Mouse (Mus musculus) embryonic facial prominence, embryonic 14.5 days (tissue): Measurements from ENCODE around the gene Grin2d. TPM values are rescaled to one million over a fixed set of nuclear protein-coding genes. Genes with fewer than 3 reads are reported as not detected.

Source experiments
- ATAC-seq: fragments of 200-750 bp; cut with Nextera tagmentation; 2 replicates; pipeline ENCODE4 v1.8.0; 2017; ENCODE audit warnings: low read depth, moderate number of reproducible peaks, moderate TSS enrichment
- DNase-seq: peaks from one replicate; pipeline ENCODE4 v3.0.0-alpha.2; 2015; ENCODE audit warnings: low spot score
- H3K27ac ChIP-seq: fragments of 300-500 bp; sonication (generic); replicated peaks from 2 replicates; pipeline ENCODE4 v1.5.1; 2014; ENCODE audit warnings: low read depth, mild to moderate bottlenecking, low read length, moderate library complexity
- H3K27me3 ChIP-seq: fragments of 300-500 bp; sonication (generic); replicated peaks from 2 replicates; pipeline ENCODE4 v1.6.1; 2014; ENCODE audit warnings: low read length; ENCODE audit not compliant: control insufficient read depth, insufficient read depth
- H3K36me3 ChIP-seq: fragments of 300-500 bp; sonication (generic); 2 replicates; pipeline ENCODE4 v1.6.1; 2014; ENCODE audit warnings: low read length, mixed read lengths; ENCODE audit not compliant: control insufficient read depth, insufficient read depth
- H3K4me1 ChIP-seq: fragments of 300-500 bp; sonication (generic); 2 replicates; pipeline ENCODE4 v1.6.1; 2014; ENCODE audit warnings: antibody characterized with exemption, low read length; ENCODE audit not compliant: control insufficient read depth, insufficient read depth
- H3K4me2 ChIP-seq: fragments of 300-500 bp; sonication (generic); 2 replicates; pipeline ENCODE4 v1.6.1; 2014; ENCODE audit warnings: low read depth, mild to moderate bottlenecking, low read length, moderate library complexity, mixed read lengths
- H3K4me3 ChIP-seq: fragments of 300-500 bp; sonication (generic); 2 replicates; pipeline ENCODE4 v1.5.1; 2014; ENCODE audit warnings: low read depth, mild to moderate bottlenecking, low read length
- H3K9ac ChIP-seq: fragments of 300-500 bp; sonication (generic); 2 replicates; pipeline ENCODE4 v1.6.1; 2014; ENCODE audit warnings: low read depth, mild to moderate bottlenecking, low read length, moderate library complexity, mixed read lengths
- H3K9me3 ChIP-seq: fragments of 300-500 bp; sonication (generic); 2 replicates; pipeline ENCODE4 v1.6.1; 2016; ENCODE audit warnings: low read length; ENCODE audit not compliant: control insufficient read depth
- WGBS: fragments of 180-500 bp; shearing (Covaris S2); extraction: QIAGEN DNeasy Blood & Tissue Kit; methylation state at CpG from one replicate; pipeline ENCODE4 v1.1.7; 2014; 5-methylcytosine and 5-hydroxymethylcytosine counted together
- polyA plus RNA-seq: library from polyadenylated mRNA; unstranded; fragments of >200 nt; fragmentation: Nextera tagmentation; extraction: Ambion mirVana; gene quantifications from 2 replicates; pipeline ENCODE4 v1.2.1, GENCODE M21; 2014

The Grin2d gene
- polyA plus RNA-seq, 1 experiment from 2014 or later: 1.0 TPM

GRCm38 (mm10) chr7:45800001-45800400, 78.2 kb downstream of the Grin2d start:
- H3K36me3 ChIP-seq: peaks cover 7% of the 10 kb centered on the region; the same call in 1 of the 2 replicates
- no peak for ATAC-seq
- H3K27me3 ChIP-seq: peaks cover 29% of the 10 kb centered on the region
- H3K4me2 ChIP-seq: peak overlapping the region; percentile 43
- H3K4me3 ChIP-seq: peak overlapping the region; percentile 18; the same call in 1 of the 2 replicates
- no peak for DNase-seq
- WGBS: 37% methylated on average over 7 of the region's 7 CpGs
- no peak overlapping the region for H3K27ac ChIP-seq
- peaks cover 9% of the 10 kb centered on the region; the same call in 1 of the 2 replicates for H3K4me1 ChIP-seq
- H3K9me3 ChIP-seq: no peaks in the 10 kb centered on the region
- H3K9ac ChIP-seq: peak overlapping the region; percentile 14; the same call in 1 of the 2 replicates

- H3K27me3 ChIP-seq: peaks cover 29% of the 10 kb centered on the region
- H3K27ac ChIP-seq: no peak overlapping the region
- H3K4me1 ChIP-seq: peaks cover 9% of the 10 kb centered on the region; the same call in 1 of the 2 replicates
- peak overlapping the region; percentile 66; the same call in 1 of the 2 replicates for H3K9ac ChIP-seq
- WGBS: 54% methylated on average over 7 of the region's 7 CpGs
- peak overlapping the region; percentile 49 for H3K4me3 ChIP-seq
- peaks cover 17% of the 10 kb centered on the region; the same call in 1 of the 2 replicates for H3K36me3 ChIP-seq
- DNase-seq (no peak), ATAC-seq (no peak)
- no peaks in the 10 kb centered on the region for H3K9me3 ChIP-seq
- H3K4me2 ChIP-seq: peak overlapping the region; percentile 82
Observed at GRCm38 (mm10) chr7:45798931-45799330, 79.2 kb downstream of the Grin2d start.

- H3K4me3 ChIP-seq: peak overlapping the region; percentile 49
- H3K27ac ChIP-seq: no peak overlapping the region
- ATAC-seq: no peak
- no peak for DNase-seq
- peaks cover 9% of the 10 kb centered on the region; the same call in 1 of the 2 replicates for H3K4me1 ChIP-seq
- WGBS: 2% methylated on average over 11 of the region's 19 CpGs
- H3K9me3 ChIP-seq: no peaks in the 10 kb centered on the region
- H3K36me3 ChIP-seq: peaks cover 22% of the 10 kb centered on the region; the same call in 1 of the 2 replicates
- peak overlapping the region; percentile 66 for H3K9ac ChIP-seq
- peaks cover 29% of the 10 kb centered on the region for H3K27me3 ChIP-seq
- H3K4me2 ChIP-seq: peak overlapping the region; percentile 82
Observed at GRCm38 (mm10) chr7:45798511-45798836, 79.7 kb downstream of the Grin2d start.

- peak overlapping the region; percentile 82 for H3K4me2 ChIP-seq
- H3K9me3 ChIP-seq: no peaks in the 10 kb centered on the region
- H3K9ac ChIP-seq: peak overlapping the region; percentile 66
- peaks cover 26% of the 10 kb centered on the region; the same call in 1 of the 2 replicates for H3K36me3 ChIP-seq
- 3% methylated on average over 30 of the region's 60 CpGs for WGBS
- peaks cover 9% of the 10 kb centered on the region; the same call in 1 of the 2 replicates for H3K4me1 ChIP-seq
- peak overlapping the region; percentile 49 for H3K4me3 ChIP-seq
- ATAC-seq (0 out of 2 replicates have a peak, but pooled peaks have one; percentile 3), DNase-seq (no peak)
- H3K27ac ChIP-seq: no peak overlapping the region
- peaks cover 29% of the 10 kb centered on the region for H3K27me3 ChIP-seq
Observed at GRCm38 (mm10) chr7:45797661-45798510, 80.3 kb downstream of the Grin2d start.

GRCm38 (mm10) chr7:45796950-45797349, 81.2 kb downstream of the Grin2d start:
- no peak overlapping the region for H3K9ac ChIP-seq
- no peak overlapping the region for H3K27ac ChIP-seq
- 42% methylated on average over 6 of the region's 6 CpGs for WGBS
- H3K4me1 ChIP-seq: peaks cover 9% of the 10 kb centered on the region; the same call in 1 of the 2 replicates
- H3K27me3 ChIP-seq: peaks cover 29% of the 10 kb centered on the region
- H3K9me3 ChIP-seq: no peaks in the 10 kb centered on the region
- H3K36me3 ChIP-seq: peaks cover 35% of the 10 kb centered on the region; the same call in 1 of the 2 replicates
- no peak overlapping the region for H3K4me3 ChIP-seq
- DNase-seq: no peak
- H3K4me2 ChIP-seq: no peak overlapping the region
- ATAC-seq: no peak

- Histone ChIP-seq H3K9ac (no peak overlapping the region), H3K27me3 (peaks cover 26% of the 10 kb centered on the region), H3K9me3 (no peaks in the 10 kb centered on the region), H3K27ac (no peak overlapping the region), H3K4me2 (no peak overlapping the region), H3K4me3 (no peak overlapping the region), H3K36me3 (peaks cover 54% of the 10 kb centered on the region), H3K4me1 (peaks cover 9% of the 10 kb centered on the region)
- 92% methylated on average over 26 of the region's 29 CpGs for WGBS
- no peak for ATAC-seq
- DNase-seq: no peak
Observed at GRCm38 (mm10) chr7:45794971-45795370, 83.2 kb downstream of the Grin2d start.

GRCm38 (mm10) chr7:45793969-45794585, 84.1 kb downstream of the Grin2d start:
- peaks cover 24% of the 10 kb centered on the region for H3K27me3 ChIP-seq
- 87% methylated on average over 34 of the region's 44 CpGs for WGBS
- H3K27ac ChIP-seq: no peak overlapping the region
- H3K4me3 ChIP-seq: no peak overlapping the region
- H3K9ac ChIP-seq: no peak overlapping the region
- H3K4me2 ChIP-seq: no peak overlapping the region
- DNase-seq: no peak
- H3K36me3 ChIP-seq: peaks cover 63% of the 10 kb centered on the region
- H3K9me3 ChIP-seq: no peaks in the 10 kb centered on the region
- ATAC-seq: no peak
- H3K4me1 ChIP-seq: peaks cover 9% of the 10 kb centered on the region

- WGBS: 80% methylated on average over 22 of the region's 24 CpGs
Observed at GRCm38 (mm10) chr7:45793240-45793639, 84.9 kb downstream of the Grin2d start.

More at GRCm38 (mm10) chr7:45793240-45793639, 84.9 kb downstream of the Grin2d start:
- Histone ChIP-seq H3K4me1 (peaks cover 4% of the 10 kb centered on the region; the same call in 1 of the 2 replicates), H3K4me3 (no peak overlapping the region), H3K27ac (no peak overlapping the region), H3K4me2 (no peak overlapping the region), H3K27me3 (peaks cover 16% of the 10 kb centered on the region), H3K9ac (no peak overlapping the region), H3K9me3 (no peaks in the 10 kb centered on the region), H3K36me3 (peaks cover 67% of the 10 kb centered on the region)
- ATAC-seq (no peak), DNase-seq (no peak)
